Mouse (Mus musculus): ENCODE data around the gene Fkbp11.

Fkbp11 gene

GRCm38 (mm10) chr15:98740219-98740618, 12.2 kb upstream of the Fkbp11 start:
- DNase-seq (ENCODE audit: low spot score in 2 of 2), result no peak

GRCm38 (mm10) chr15:98738796-98739195, 10.8 kb upstream of the Fkbp11 start:
- DNase-seq (ENCODE audit: low spot score in 2 of 2), result no peak

- peak in 1 of 2 experiments; percentile 42 for DNase-seq (ENCODE audit: low spot score in 2 of 2)
Measured at GRCm38 (mm10) chr15:98737881-98738280, 9.9 kb upstream of the Fkbp11 start.

GRCm38 (mm10) chr15:98736521-98736920, 8.5 kb upstream of the Fkbp11 start:
- no peak for DNase-seq (ENCODE audit: low spot score in 2 of 2)

- DNase-seq (ENCODE audit: low spot score in 2 of 2), result no peak
Measured at GRCm38 (mm10) chr15:98733976-98734566, 6.1 kb upstream of the Fkbp11 start.

GRCm38 (mm10) chr15:98733370-98733769, 5.4 kb upstream of the Fkbp11 start:
- DNase-seq (ENCODE audit: low spot score in 2 of 2), result no peak

GRCm38 (mm10) chr15:98732006-98732531, 4.1 kb upstream of the Fkbp11 start:
- DNase-seq (ENCODE audit: low spot score in 2 of 2), result no peak

GRCm38 (mm10) chr15:98730790-98731189, 2.8 kb upstream of the Fkbp11 start:
- DNase-seq (ENCODE audit: low spot score in 2 of 2), result no peak

GRCm38 (mm10) chr15:98729791-98730545, 2.0 kb upstream of the Fkbp11 start:
- DNase-seq (ENCODE audit: low spot score in 2 of 2), result no peak

GRCm38 (mm10) chr15:98728366-98728765, 368 bp upstream of the Fkbp11 start:
- DNase-seq (ENCODE audit: low spot score in 2 of 2), result no peak

GRCm38 (mm10) chr15:98726746-98727145, 1.3 kb downstream of the Fkbp11 start:
- DNase-seq (ENCODE audit: low spot score in 2 of 2), result no peak

GRCm38 (mm10) chr15:98726079-98726478, 1.9 kb downstream of the Fkbp11 start:
- DNase-seq (ENCODE audit: low spot score in 2 of 2), result no peak

- no peak for DNase-seq (ENCODE audit: low spot score in 2 of 2)
Measured at GRCm38 (mm10) chr15:98724441-98724840, 3.6 kb downstream of the Fkbp11 start.

- no peak for DNase-seq (ENCODE audit: low spot score in 2 of 2)
Measured at GRCm38 (mm10) chr15:98722854-98723253, 5.1 kb downstream of the Fkbp11 start.

GRCm38 (mm10) chr15:98722191-98722590, 5.8 kb downstream of the Fkbp11 start:
- DNase-seq (ENCODE audit: low spot score in 2 of 2), result no peak

GRCm38 (mm10) chr15:98717301-98717700, 10.7 kb downstream of the Fkbp11 start:
- DNase-seq (ENCODE audit: low spot score in 2 of 2), result no peak

GRCm38 (mm10) chr15:98714230-98714652, 13.8 kb downstream of the Fkbp11 start:
- no peak for DNase-seq (ENCODE audit: low spot score in 2 of 2)

GRCm38 (mm10) chr15:98710442-98710841, 17.6 kb downstream of the Fkbp11 start:
- peak in 1 of 2 experiments; percentile 53 for DNase-seq (ENCODE audit: low spot score in 2 of 2)

GRCm38 (mm10) chr15:98707766-98708372, 20.1 kb downstream of the Fkbp11 start, which contains the start of gene Ccdc65:
TSS of gene Ccdc65 (plus strand) at chr15:98708207.
- DNase-seq (ENCODE audit: low spot score in 2 of 2), result peak; percentile 78 to 83

GRCm38 (mm10) chr15:98704312-98704711, 23.7 kb downstream of the Fkbp11 start:
- no peak for DNase-seq (ENCODE audit: low spot score in 2 of 2)

GRCm38 (mm10) chr15:98699190-98700105, 28.6 kb downstream of the Fkbp11 start:
- peak; percentile 76 to 88 for DNase-seq (ENCODE audit: low spot score in 2 of 2)

Measured in frontal cortex, postnatal 10 days (tissue).